Mouse (Mus musculus) layer of hippocampus, adult 9-11 months (tissue): ENCODE measurements around the gene Yipf2.
"Not testable (repeated sequence)": the region's sequence is repeated elsewhere in the genome, so short reads cannot be mapped to it uniquely, and the experiment has no call there.

Experiments
- DNase-seq: peaks from one replicate; pipeline ENCODE4 v3.0.0; 2022

Gene Yipf2

DNA sequence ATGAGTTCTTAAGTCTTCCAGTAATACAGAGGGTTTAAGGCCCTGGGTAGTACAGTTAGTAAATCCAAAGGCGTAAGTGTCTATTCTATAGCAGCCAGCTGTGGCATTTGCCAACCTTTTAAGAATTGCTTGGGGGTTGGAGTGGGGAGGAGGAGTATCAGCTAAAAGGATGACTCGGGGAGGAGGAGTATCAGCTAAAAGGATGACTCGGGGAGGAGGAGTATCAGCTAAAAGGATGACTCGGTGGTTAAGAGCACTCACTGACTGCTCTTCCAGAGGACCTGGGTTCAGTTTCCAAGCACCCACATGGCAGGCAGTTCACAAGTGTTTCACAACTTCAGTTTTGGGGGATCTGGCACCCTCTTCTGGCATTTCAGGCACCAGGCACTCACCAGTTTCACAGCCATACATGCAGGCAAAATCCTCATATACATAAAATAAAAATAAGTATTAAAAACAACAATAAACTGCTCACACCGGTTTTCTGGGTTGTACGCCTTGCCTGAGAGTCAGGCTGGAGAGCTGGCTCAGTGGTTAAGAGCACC lies 37.4 kb downstream of the Yipf2 start:
- no peak for DNase-seq

DNA sequence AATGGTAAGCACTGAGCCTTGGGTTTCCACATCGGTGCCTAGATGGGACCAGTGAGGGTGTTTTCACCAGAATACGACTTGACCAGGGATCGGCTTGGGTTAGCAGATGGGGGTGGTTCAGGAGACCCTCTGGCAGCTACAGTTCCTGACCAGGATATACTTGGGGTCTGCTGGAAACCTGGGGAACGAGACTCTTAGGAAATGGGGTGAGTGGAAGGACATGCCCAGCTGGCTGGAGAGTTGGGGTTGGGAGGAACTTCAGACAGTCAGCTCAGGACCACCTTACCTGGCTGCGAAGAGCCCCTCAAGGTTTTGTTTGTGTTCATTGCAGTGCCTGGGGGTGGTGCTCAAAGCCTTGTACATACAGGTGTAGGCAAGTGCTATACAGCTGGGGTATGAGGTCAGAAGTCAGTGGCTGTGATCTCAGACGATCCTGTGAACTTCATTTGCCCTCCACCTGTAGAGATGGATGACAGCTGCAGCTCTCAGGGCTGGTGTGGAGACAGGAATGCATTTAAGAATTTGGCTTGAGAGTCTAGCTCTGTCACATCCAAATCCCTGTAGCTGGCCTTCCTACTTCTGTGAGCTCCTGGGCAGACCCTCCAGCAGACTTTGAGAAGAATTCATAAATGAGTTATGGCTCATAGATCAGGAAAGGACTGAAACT lies 38.9 kb downstream of the Yipf2 start:
- no peak for DNase-seq

DNA sequence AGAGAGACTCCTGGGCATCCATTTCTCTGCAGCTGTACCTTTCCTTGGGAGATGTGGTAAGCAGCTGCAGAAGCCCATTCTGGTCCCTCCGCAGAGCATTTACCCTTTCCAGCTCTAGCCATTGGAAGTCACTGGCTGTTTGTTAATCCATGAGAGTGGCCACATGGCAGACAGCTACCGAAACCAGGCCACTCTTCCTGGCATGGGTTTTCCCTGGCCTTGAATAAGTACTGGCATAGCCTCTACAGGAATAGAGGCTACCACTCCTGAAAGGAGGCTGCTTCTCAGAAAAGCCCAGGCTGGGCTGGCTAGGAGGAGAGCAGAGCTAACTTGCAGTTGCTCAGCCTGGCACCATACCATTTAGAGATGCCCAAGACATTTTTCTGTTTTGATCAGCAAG lies 41.6 kb downstream of the Yipf2 start:
- no peak for DNase-seq

DNA sequence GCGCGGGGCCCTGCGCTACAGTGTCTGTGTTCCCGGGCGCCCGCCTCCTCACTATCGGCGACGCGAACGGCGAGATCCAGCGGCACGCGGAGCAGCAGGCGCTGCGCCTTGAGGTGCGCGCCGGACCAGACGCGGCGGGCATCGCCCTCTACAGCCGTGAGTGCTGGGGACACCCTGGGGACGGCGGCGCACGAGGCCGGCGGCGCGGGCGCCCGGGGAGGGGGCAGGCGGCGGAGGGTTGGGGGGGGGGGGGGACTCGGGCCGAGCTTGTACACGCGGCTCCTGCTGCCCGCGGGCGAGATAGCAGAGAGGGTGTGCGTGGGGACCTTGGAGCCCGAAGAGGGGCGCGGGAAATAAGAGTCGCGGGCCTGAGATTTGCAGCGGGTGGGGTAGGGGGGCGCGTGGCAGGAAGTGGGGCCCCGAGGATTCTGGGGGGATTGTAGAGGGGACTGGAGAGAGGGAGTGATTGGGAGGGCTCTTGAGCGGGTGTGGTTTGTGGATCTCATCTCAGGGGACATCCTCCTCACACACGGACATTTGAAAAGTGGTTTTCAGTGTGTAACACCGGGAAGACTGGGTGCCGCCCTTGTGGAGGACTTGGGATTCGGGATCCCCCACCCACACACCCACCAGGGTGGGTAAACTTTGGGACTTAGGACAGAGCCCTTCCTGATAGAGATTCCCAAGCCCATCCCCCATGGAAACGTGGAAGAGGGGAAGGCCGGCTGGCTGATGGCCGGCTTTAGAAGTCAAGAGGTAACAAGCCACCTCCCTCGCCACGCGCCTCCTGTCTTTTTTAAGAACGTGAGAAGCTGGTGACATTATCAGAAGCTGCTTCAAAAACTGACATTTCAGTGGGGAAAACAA lies 45.3 kb downstream of the Yipf2 start:
- DNase-seq = peak; percentile 34

DNA sequence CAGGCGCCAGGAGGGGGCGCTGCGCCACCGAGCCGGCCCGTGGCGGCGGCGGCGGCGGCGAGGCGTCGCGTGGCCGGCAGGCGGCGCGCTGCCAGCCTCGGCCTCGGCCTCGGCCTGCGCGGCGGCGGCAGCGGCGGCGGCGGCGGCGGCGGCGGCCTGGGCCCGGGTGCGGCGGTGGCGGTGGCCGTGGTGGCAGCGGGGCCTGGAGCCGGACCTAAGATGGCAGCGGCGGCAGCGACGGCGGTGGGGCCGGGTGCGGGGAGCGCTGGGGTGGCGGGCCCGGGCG lies 45.9 kb downstream of the Yipf2 start, which contains the start of gene Carm1:
Gene Carm1, plus strand, starts transcription at position 106 of the 286 bp plus-strand sequence.
- DNase-seq = peak; percentile 58

DNA sequence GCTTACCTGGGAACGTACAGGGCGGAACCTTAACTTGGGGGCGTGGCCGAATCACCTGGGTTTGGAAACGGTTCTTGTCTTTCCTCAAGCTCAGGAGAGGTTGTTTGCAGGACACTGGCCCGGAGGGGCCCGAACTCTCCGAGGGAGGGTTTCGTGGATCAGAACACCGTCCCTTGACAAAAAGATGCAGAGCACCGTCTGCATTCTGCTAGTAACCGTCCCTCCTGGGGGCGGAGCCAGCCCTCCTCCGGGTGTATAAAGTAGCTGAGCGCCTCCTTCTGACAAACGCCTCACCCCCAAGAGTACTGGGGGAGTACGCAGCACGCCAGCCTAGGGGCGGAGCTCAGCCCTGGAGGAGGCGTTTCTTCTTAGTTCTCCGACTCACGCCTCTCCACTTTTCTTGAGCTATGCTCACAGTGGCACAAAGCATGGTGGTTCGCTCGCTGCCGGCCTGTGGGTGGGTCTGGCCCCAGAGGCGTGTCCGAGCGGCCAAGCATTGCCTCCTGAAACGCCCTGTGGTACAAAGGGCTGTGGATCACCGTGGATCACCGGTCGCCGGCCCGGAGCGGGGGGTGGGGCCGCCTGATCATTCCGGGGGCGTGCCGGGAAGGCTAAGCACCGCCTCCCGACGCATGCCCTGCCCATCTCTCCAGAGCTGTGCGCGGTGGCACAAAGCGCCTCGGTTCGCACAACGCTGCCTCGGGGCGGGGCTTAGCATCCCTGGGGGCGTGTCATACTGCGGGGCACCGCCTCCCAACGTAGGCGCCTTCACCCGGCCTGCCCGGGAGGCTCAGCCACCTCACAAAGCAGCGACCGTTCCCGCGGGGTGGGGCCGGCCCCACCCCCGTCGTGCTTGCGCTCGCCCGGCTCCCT lies 46.5 kb downstream of the Yipf2 start:
- peak; percentile 99 for DNase-seq

DNA sequence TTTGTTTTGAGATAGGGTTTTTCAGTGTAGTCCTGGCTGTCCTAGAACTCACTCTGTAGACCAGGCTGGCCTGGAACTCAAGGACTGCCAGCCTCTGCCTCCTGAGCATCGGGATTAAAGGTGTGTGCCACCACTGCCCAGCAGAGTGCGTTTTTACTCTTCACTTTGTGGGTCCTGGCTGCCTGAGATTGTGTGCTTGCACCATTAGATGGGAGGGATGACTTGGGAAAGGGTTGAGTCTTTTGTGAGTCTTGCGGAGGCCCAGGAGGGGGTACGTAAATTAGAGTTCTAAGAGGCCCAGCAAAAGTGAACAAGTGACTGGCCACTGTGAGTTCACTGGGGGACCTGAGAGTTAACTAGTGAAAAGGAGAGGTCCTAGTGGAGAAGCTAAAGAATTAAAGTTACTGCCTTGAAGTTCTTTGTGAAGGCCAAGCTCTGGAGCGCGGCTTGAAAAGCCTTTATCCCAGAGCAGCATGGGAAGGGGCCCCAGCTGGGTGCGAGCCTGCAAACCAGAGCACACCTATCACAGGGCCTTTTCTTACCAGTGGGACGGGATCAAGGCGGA lies 47.2 kb downstream of the Yipf2 start:
- DNase-seq = peak; percentile 15

DNA sequence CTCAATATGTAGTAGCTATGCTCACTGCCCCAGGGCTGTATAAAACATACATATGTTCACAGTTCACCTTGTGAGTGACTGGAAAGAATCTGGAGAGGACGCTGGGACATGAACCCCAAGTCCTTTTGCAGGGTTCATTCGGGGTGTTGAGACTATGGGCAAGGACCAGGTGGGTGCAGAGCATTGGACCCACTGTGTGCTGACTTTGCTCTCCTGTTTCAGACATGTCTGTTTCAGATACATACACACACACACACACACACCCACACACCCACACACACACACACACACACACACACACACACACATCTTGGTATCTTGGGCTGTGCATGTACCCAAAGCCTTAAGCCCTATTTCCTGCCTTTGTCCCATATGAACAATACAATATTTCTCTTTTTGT lies 50.6 kb downstream of the Yipf2 start:
- not testable (repeated sequence) for DNase-seq

DNA sequence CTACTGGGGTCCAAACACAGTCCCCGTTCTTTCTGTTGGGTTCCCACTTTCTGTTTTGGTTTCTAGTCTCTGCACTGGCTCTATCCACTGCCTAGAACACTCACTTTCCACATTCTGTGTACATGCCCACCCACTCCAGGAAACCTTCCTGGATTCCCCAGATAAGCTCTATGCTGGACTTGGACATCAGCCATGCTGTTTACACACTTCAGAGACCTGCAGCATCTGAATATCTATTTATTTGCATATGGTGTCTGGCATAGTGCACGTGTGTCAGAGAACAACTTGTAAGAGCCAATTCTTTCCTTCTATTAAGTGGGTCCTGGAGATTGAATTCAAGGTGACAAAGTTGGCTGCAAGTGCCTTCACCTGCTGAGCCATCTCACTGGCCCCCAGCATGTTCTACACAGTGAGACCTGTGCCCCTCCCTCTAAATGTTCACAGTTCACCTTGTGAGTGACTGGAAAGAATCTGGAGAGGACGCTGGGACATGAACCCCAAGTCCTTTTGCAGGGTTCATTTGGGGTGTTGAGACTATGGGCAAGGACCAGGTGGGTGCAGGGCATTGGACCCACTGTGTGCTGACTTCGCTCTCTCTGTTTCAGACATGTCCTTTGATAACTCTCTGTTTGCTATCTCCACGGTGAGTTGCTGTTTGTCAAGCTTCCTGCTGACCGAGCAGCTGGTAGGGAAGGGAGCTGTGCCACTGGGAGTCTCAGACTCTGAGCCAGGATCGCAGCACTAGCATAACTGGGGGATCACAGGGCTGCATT lies 52.5 kb downstream of the Yipf2 start:
- no peak for DNase-seq
